Mouse (Mus musculus): ENCODE results near the gene Efs. TPM values are rescaled to one million over a fixed set of nuclear protein-coding genes. Genes with fewer than 3 reads are reported as not detected.
"Not testable (repeated sequence)": the region's sequence is repeated elsewhere in the genome, so short reads cannot be mapped to it uniquely, and the experiment has no call there.

The Efs gene
- polyA plus RNA-seq, 1 experiment from 2014 or later, result 11.9 TPM

DNA sequence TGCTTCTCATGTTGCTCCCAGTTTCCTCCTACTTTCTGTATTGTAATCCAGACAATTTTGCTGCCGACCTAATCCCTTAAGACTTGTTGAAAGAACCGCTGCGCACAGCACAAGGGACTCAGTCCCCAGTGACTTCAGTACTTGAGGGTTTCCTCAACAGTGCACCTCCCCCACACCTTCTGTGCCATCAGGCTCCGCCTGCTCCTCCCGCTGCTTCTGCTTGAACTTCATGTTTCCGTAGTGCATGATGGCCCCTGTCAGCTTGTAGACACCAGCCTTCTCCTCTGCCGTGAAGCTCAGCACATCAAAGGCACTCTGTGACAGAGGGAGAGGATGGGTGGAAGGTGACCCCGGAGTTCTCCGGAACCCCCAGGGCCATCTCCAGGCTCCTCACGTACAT lies 34.8 kb upstream of the Efs start:
- Histone ChIP-seq H3K4me1 (no peaks in the 10 kb centered on the region), H3K27ac (replicated peaks) (no peak overlapping the region), H3K4me3 (replicated peaks) (no peak overlapping the region), H3K9ac (replicated peaks) (no peak overlapping the region), H3K36me3 (no peaks in the 10 kb centered on the region), H3K4me2 (no peak overlapping the region), H3K27me3 (replicated peaks) (no peaks in the 10 kb centered on the region), H3K9me3 (replicated peaks) (no peaks in the 10 kb centered on the region)
- no peak for ATAC-seq (ENCODE audit: low FRiP score)
- WGBS, result 74% methylated on average over 10 of the region's 10 CpGs

DNA sequence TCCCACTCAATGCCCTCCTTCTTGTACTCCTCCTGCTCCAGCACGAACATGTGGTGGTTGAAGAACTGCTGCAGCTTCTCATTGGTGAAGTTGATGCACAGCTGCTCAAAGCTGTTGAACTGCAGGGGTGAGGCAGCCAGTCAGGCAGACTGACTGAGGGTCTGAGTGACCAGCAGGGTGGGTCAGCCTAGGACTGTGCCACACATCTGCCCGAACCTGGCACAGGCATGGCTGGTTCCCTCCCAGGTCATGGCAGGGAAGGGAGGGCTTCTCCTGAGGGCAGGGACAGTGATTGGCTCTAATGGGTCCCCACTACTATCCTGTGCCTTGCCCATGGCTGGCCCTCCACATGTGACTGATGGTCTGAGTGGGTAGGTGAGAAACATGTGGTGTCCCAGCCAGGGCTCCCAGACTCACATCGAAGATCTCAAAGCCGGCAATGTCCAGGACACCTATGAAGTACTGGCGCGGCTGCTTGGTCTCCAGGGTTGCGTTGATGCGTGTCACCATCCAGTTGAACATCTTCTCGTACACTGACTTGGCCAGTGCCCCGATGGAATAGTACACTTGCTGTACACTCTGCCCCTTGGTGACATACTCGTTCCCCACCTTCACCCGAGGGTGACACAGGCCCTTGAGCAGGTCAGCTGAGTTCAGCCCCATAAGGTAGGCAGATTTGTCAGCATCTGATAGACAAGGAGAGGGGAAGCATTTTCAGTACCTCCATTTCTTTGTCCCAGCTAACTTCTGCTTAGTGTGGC lies 34.1 kb upstream of the Efs start:
- not testable (repeated sequence) for ATAC-seq (ENCODE audit: low FRiP score)

GRCm38 (mm10) chr14:54959197-54959596 lies 33.3 kb upstream of the Efs start:
- ATAC-seq (ENCODE audit: low FRiP score), result no peak
- no peak overlapping the region for H3K4me3 ChIP-seq (replicated peaks)
- WGBS, result 96% methylated on average over 3 of the region's 3 CpGs

More for the DNA sequence above, 34.1 kb upstream of the Efs start:
- H3K4me1 ChIP-seq; H3K36me3 ChIP-seq; H3K27ac ChIP-seq (replicated peaks); H3K27me3 ChIP-seq (replicated peaks); H3K4me3 ChIP-seq (replicated peaks); H3K9ac ChIP-seq (replicated peaks); H3K9me3 ChIP-seq (replicated peaks); H3K4me2 ChIP-seq: not testable (repeated sequence)
- 96% methylated on average over 12 of the region's 12 CpGs for WGBS

GRCm38 (mm10) chr14:54958503-54958902 lies 32.6 kb upstream of the Efs start:
- Histone ChIP-seq H3K9me3 (replicated peaks) (no peaks in the 10 kb centered on the region), H3K4me3 (replicated peaks) (no peak overlapping the region), H3K4me1 (no peaks in the 10 kb centered on the region), H3K4me2 (no peak overlapping the region), H3K9ac (replicated peaks) (no peak overlapping the region), H3K36me3 (no peaks in the 10 kb centered on the region), H3K27me3 (replicated peaks) (no peaks in the 10 kb centered on the region), H3K27ac (replicated peaks) (no peak overlapping the region)
- WGBS, result 82% methylated on average over 4 of the region's 4 CpGs
- no peak for ATAC-seq (ENCODE audit: low FRiP score)

More at GRCm38 (mm10) chr14:54959197-54959596, 33.3 kb upstream of the Efs start:
- Histone ChIP-seq H3K9ac (replicated peaks) (no peak overlapping the region), H3K36me3 (no peaks in the 10 kb centered on the region), H3K4me1 (no peaks in the 10 kb centered on the region), H3K4me2 (no peak overlapping the region), H3K27ac (replicated peaks) (no peak overlapping the region), H3K27me3 (replicated peaks) (no peaks in the 10 kb centered on the region), H3K9me3 (replicated peaks) (no peaks in the 10 kb centered on the region)

DNA sequence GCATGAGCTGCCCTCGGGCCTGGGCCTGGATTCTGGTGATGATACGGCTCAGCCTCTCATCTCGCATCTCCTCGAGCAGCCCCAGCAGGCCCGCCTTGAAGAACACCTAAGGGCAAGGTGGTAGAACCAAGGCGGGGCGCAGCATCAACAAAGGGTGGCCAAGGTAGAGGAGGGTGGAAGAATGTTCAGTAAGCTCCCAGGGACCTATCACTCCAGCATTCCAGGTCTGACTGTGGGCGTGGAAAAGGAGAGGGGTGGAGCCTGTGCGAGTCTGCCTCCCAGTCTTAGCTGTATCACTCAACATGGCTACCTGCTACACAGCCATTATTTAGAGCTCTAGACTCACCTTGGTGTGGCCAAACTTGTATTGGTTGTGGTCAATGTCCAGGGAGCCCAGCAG lies 30.6 kb upstream of the Efs start:
- Histone ChIP-seq H3K4me1 (no peaks in the 10 kb centered on the region), H3K9me3 (replicated peaks) (no peaks in the 10 kb centered on the region), H3K9ac (replicated peaks) (no peak overlapping the region), H3K4me2 (no peak overlapping the region), H3K4me3 (replicated peaks) (no peak overlapping the region), H3K27me3 (replicated peaks) (no peaks in the 10 kb centered on the region), H3K36me3 (no peaks in the 10 kb centered on the region), H3K27ac (replicated peaks) (no peak overlapping the region)
- WGBS, result 90% methylated on average over 9 of the region's 9 CpGs
- no peak for ATAC-seq (ENCODE audit: low FRiP score)

GRCm38 (mm10) chr14:54955481-54955880 lies 29.6 kb upstream of the Efs start:
- no peaks in the 10 kb centered on the region for H3K27me3 ChIP-seq (replicated peaks)
- H3K9ac ChIP-seq (replicated peaks), result no peak overlapping the region
- ATAC-seq (ENCODE audit: low FRiP score), result no peak
- no peak overlapping the region for H3K27ac ChIP-seq (replicated peaks)
- no peaks in the 10 kb centered on the region for H3K9me3 ChIP-seq (replicated peaks)
- H3K36me3 ChIP-seq, result no peaks in the 10 kb centered on the region
- WGBS, result 96% methylated on average over 3 of the region's 3 CpGs
- H3K4me2 ChIP-seq, result no peak overlapping the region
- H3K4me1 ChIP-seq, result no peaks in the 10 kb centered on the region
- no peak overlapping the region for H3K4me3 ChIP-seq (replicated peaks)

DNA sequence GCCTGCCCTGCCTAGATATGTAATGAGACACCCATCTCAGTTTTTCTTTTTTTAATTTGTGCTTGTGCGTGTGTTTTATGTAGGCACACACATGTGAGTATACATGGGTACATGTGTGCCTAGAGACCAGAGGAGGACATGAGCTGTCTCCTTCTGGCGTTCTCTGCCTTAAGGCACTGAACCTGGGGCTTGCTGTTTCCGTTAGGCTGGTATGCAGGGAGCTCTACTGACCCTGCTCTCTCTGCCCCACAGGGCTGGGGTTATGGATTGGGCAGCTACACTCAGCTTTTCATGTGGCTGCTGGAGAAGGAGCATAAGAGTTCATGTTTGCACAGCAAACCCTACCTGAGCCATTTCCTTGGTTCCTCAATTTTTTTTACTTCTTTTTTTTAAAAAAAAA lies 28.5 kb upstream of the Efs start:
- Histone ChIP-seq H3K4me3 (replicated peaks) (no peak overlapping the region), H3K4me2 (no peak overlapping the region), H3K27ac (replicated peaks) (no peak overlapping the region), H3K36me3 (no peaks in the 10 kb centered on the region), H3K4me1 (no peaks in the 10 kb centered on the region), H3K27me3 (replicated peaks) (no peaks in the 10 kb centered on the region), H3K9me3 (replicated peaks) (no peaks in the 10 kb centered on the region), H3K9ac (replicated peaks) (no peak overlapping the region)
- no peak for ATAC-seq (ENCODE audit: low FRiP score)
- 83% methylated on average over 3 of the region's 3 CpGs for WGBS

DNA sequence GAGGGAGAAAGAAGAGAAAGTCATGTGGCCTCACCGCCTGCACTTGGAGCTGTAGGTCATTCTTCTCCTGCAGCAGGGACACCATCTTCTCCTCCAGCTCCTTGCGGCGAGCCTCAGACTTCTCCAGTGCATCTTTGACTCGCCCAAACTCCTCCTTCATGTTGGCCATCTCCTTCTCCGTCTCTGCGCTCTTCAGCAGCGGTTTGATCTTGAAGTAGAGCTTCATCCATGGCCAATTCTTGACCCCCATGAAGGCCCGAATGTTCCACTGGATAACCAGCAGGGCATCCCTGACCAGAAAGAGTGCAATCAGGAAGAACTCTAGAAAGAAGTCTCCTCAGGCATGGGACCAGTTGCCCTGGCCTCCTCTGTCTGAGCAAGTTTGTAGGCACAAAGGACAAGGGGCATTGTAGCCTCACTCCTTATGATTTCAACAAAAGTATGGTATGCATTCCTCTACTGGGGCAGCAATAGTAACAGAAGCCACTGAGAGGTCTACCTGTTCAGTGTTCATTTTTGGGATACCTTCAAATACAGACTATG lies 27.8 kb upstream of the Efs start:
- Histone ChIP-seq H3K27me3 (replicated peaks) (no peaks in the 10 kb centered on the region), H3K4me1 (no peaks in the 10 kb centered on the region), H3K4me2 (no peak overlapping the region), H3K27ac (replicated peaks) (no peak overlapping the region), H3K4me3 (replicated peaks) (no peak overlapping the region), H3K36me3 (no peaks in the 10 kb centered on the region), H3K9ac (replicated peaks) (no peak overlapping the region), H3K9me3 (replicated peaks) (no peaks in the 10 kb centered on the region)
- ATAC-seq (ENCODE audit: low FRiP score), result no peak
- 88% methylated on average over 8 of the region's 8 CpGs for WGBS

- Histone ChIP-seq H3K36me3 (no peaks in the 10 kb centered on the region), H3K4me1 (no peaks in the 10 kb centered on the region), H3K4me3 (replicated peaks) (no peak overlapping the region), H3K4me2 (no peak overlapping the region), H3K27ac (replicated peaks) (no peak overlapping the region), H3K9ac (replicated peaks) (no peak overlapping the region), H3K9me3 (replicated peaks) (no peaks in the 10 kb centered on the region), H3K27me3 (replicated peaks) (no peaks in the 10 kb centered on the region)
- 94% methylated on average over 6 of the region's 6 CpGs for WGBS
- no peak for ATAC-seq (ENCODE audit: low FRiP score)
Observed at GRCm38 (mm10) chr14:54951587-54951986, 25.7 kb upstream of the Efs start.

DNA sequence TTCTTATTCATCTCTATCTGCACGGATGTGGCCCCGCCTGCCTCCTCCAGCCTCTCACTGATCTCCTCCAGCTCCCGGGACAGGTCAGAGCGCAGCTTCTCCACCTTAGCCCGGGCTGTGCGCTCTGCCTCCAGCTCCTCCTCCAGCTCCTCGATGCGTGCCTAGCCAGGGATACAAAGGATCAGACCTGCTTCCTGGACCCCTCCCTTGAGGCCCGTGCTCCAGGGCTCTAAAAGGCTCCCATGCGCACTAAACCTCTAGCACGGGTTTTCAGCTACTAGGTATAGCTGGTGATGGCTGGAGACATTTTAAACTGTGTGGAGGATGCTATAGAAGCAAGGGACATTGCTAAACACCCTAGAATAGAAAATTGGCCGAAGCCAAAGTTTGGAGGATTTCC lies 24.6 kb upstream of the Efs start:
- Histone ChIP-seq H3K36me3 (no peaks in the 10 kb centered on the region), H3K9me3 (replicated peaks) (no peaks in the 10 kb centered on the region), H3K27ac (replicated peaks) (no peak overlapping the region), H3K4me2 (no peak overlapping the region), H3K4me1 (no peaks in the 10 kb centered on the region), H3K9ac (replicated peaks) (no peak overlapping the region), H3K4me3 (replicated peaks) (no peak overlapping the region), H3K27me3 (replicated peaks) (no peaks in the 10 kb centered on the region)
- 64% methylated on average over 12 of the region's 12 CpGs for WGBS
- ATAC-seq (ENCODE audit: low FRiP score), result no peak

DNA sequence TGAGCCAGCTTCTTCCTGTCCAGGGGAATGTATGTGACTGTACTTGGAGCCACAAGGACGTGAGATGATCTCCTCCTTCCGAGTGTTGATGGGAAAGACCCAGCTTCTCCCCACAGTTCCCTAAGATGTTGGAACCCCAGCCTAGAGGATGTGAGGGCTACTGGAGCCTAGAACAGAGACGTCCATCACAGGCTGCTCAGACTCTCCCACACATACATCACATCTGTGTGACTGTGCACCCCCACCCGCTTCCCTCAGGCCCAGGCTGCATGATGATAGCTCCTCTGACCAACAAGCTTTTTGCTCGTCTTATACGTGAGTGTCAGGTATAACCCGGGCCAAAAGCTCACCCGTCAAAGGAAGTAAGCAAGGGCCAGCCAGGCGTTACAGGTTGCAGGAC lies 22.9 kb upstream of the Efs start:
- H3K4me2 ChIP-seq, result no peak overlapping the region
- no peak overlapping the region for H3K9ac ChIP-seq (replicated peaks)
- H3K36me3 ChIP-seq, result no peaks in the 10 kb centered on the region
- no peaks in the 10 kb centered on the region for H3K9me3 ChIP-seq (replicated peaks)
- H3K4me1 ChIP-seq, result no peaks in the 10 kb centered on the region
- H3K27me3 ChIP-seq (replicated peaks), result no peaks in the 10 kb centered on the region
- H3K4me3 ChIP-seq (replicated peaks), result no peak overlapping the region
- 91% methylated on average over 9 of the region's 9 CpGs for WGBS
- H3K27ac ChIP-seq (replicated peaks), result no peak overlapping the region
- no peak for ATAC-seq (ENCODE audit: low FRiP score)

GRCm38 (mm10) chr14:54947008-54947407 lies 21.1 kb upstream of the Efs start:
- not testable (repeated sequence) for ATAC-seq (ENCODE audit: low FRiP score); H3K4me3 ChIP-seq (replicated peaks); H3K27ac ChIP-seq (replicated peaks); H3K4me1 ChIP-seq; H3K36me3 ChIP-seq; H3K9ac ChIP-seq (replicated peaks); H3K9me3 ChIP-seq (replicated peaks); H3K4me2 ChIP-seq; H3K27me3 ChIP-seq (replicated peaks)
- 91% methylated on average over 11 of the region's 11 CpGs for WGBS

All from neural tube, embryonic 15.5 days (tissue).